Mouse (Mus musculus): ENCODE measurements around the gene Dsp. TPM values are rescaled to one million over a fixed set of nuclear protein-coding genes. Genes with fewer than 3 reads are reported as not detected.

Dsp gene
- polyA plus RNA-seq, 1 experiment from 2014 or later: 5.1 TPM

Other genes starting within 250 kb of the Dsp start
- gene Ssr1, start 157.1 kb upstream of the Dsp start, polyA plus RNA-seq (2015; fragmentation: Nextera tagmentation; extraction: Ambion mirVana): 129 and 142 TPM in 2 replicates
- 54.7 and 59.9 TPM in 2 replicates for gene Riok1, start 114.3 kb upstream of the Dsp start, polyA plus RNA-seq (2015; fragmentation: Nextera tagmentation; extraction: Ambion mirVana)
- 1.1 and 1.4 TPM in 2 replicates for gene Cage1, start 114.2 kb upstream of the Dsp start, polyA plus RNA-seq (2015; fragmentation: Nextera tagmentation; extraction: Ambion mirVana)
- 40.2 and 41.2 TPM in 2 replicates for gene Snrnp48, start 53.6 kb downstream of the Dsp start, polyA plus RNA-seq (2015; fragmentation: Nextera tagmentation; extraction: Ambion mirVana)
- gene Bmp6, start 193.8 kb downstream of the Dsp start, polyA plus RNA-seq (2015; fragmentation: Nextera tagmentation; extraction: Ambion mirVana): 1.7 and 2.5 TPM in 2 replicates

Measured in kidney, embryonic 15.5 days (tissue).